Mouse (Mus musculus): ENCODE data around the gene Nxt1. TPM values are rescaled to one million over a fixed set of nuclear protein-coding genes. Genes with fewer than 3 reads are reported as not detected.

Nxt1 gene
- polyA plus RNA-seq (2015; fragmentation: Illumina TruSeq; extraction: RNeasy Lipid Tissue Mini Kit (QIAGEN cat#74804); ENCODE audit: insufficient read depth, low read depth, low replicate concordance): 2.8 TPM

DNA sequence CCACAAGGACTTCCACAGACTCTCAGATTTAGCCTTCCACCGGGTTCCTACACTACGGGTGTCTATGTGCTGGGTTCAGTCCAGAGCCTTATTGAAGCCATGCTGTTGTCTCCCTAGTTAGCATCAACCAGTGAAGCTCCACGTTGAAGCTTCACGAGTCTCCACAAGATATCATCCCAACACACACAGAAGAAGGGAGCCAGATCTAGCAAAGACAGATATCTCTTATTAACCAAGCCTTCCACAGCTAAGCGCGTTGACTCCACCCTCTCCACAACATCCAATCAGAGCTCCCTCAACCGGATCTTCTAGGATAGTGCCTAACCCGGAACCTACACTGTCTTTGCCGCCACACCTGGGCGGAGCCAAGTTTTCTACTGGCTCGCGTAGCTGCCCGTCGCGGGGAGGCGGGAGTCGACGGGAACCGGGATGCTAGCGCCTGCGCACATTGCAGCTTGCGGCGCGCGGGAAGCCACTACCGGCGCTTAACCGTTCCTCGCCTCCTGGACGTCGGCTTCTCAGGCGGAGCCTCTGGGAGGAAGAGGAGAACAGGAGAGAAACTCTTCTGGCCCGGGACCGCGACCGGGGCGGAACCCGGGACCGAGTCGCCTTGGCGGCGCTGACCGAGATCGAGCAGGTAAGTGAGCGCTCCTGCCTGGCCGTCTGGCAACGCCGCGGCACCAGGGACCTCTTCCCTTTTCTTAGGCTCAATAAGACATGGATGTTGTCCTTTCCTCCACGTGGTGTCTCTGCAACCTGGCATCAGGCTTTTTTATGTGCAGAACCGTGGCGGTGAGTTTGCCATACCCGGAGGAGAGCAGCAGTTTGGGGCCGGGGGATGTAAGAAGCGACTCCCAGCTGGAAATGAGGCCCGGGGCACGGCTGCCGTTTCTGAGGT lies at the start of gene Nxt1:
Gene Nxt1, plus strand, starts transcription at position 403 of the 898 bp plus-strand sequence.

DNA sequence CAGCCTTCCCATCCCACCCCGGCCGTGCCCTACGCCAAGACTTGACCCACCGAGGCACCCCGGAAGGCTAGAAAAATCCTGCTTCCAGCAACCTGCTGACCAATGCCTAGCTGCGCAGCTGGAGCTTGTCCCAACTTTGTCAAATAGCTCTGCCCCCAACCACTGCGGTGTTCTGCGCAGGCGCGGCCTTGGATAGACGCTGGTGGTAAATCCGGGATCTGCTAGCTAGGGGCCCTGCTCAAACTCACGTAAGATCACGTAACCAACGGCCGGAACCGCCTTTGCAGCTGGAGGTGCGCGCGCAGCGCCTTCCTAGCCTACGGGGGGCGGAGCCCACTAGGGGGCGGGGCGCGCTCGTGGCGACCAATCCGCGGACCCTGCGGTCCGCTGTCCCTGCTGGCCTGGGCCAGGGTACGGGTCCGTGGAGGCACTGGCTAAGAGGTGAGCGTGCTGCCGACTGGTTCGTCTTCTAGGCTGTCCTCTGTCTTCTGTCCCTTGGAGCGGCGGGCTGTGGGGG lies 8.4 kb downstream of the Nxt1 start, which contains the start of gene Gzf1:
Gene Gzf1, plus strand, starts transcription at position 249 of the 517 bp plus-strand sequence.

Other genes starting within 250 kb of the Nxt1 start
- 10.1 TPM for gene Cd93, start 229.0 kb upstream of the Nxt1 start, polyA plus RNA-seq (2015; fragmentation: Illumina TruSeq; extraction: RNeasy Lipid Tissue Mini Kit (QIAGEN cat#74804); ENCODE audit: insufficient read depth, low read depth, low replicate concordance)
- gene Gzf1, start 8.4 kb downstream of the Nxt1 start, polyA plus RNA-seq (2015; fragmentation: Illumina TruSeq; extraction: RNeasy Lipid Tissue Mini Kit (QIAGEN cat#74804); ENCODE audit: insufficient read depth, low read depth, low replicate concordance): 3.0 TPM
- 2.3 TPM for gene Napb, start 59.9 kb downstream of the Nxt1 start, polyA plus RNA-seq (2015; fragmentation: Illumina TruSeq; extraction: RNeasy Lipid Tissue Mini Kit (QIAGEN cat#74804); ENCODE audit: insufficient read depth, low read depth, low replicate concordance)
- not detected for gene Cstl1, start 77.8 kb downstream of the Nxt1 start, polyA plus RNA-seq (2015; fragmentation: Illumina TruSeq; extraction: RNeasy Lipid Tissue Mini Kit (QIAGEN cat#74804); ENCODE audit: insufficient read depth, low read depth, low replicate concordance)
- gene Cst11, start 98.9 kb downstream of the Nxt1 start, polyA plus RNA-seq (2015; fragmentation: Illumina TruSeq; extraction: RNeasy Lipid Tissue Mini Kit (QIAGEN cat#74804); ENCODE audit: insufficient read depth, low read depth, low replicate concordance): not detected
- not detected for gene 8030411F24Rik, start 109.4 kb downstream of the Nxt1 start, polyA plus RNA-seq (2015; fragmentation: Illumina TruSeq; extraction: RNeasy Lipid Tissue Mini Kit (QIAGEN cat#74804); ENCODE audit: insufficient read depth, low read depth, low replicate concordance)
- not detected for gene Cst12, start 116.8 kb downstream of the Nxt1 start, polyA plus RNA-seq (2015; fragmentation: Illumina TruSeq; extraction: RNeasy Lipid Tissue Mini Kit (QIAGEN cat#74804); ENCODE audit: insufficient read depth, low read depth, low replicate concordance)
- not detected for gene Cst8, start 126.2 kb downstream of the Nxt1 start, polyA plus RNA-seq (2015; fragmentation: Illumina TruSeq; extraction: RNeasy Lipid Tissue Mini Kit (QIAGEN cat#74804); ENCODE audit: insufficient read depth, low read depth, low replicate concordance)
- gene Cst13, start 147.5 kb downstream of the Nxt1 start, polyA plus RNA-seq (2015; fragmentation: Illumina TruSeq; extraction: RNeasy Lipid Tissue Mini Kit (QIAGEN cat#74804); ENCODE audit: insufficient read depth, low read depth, low replicate concordance): not detected
- gene Cst9, start 162.5 kb downstream of the Nxt1 start, polyA plus RNA-seq (2015; fragmentation: Illumina TruSeq; extraction: RNeasy Lipid Tissue Mini Kit (QIAGEN cat#74804); ENCODE audit: insufficient read depth, low read depth, low replicate concordance): not detected
- not detected for gene 9230104L09Rik, start 192.4 kb downstream of the Nxt1 start, polyA plus RNA-seq (2015; fragmentation: Illumina TruSeq; extraction: RNeasy Lipid Tissue Mini Kit (QIAGEN cat#74804); ENCODE audit: insufficient read depth, low read depth, low replicate concordance)
- 359 TPM for gene Cst3, start 203.1 kb downstream of the Nxt1 start, polyA plus RNA-seq (2015; fragmentation: Illumina TruSeq; extraction: RNeasy Lipid Tissue Mini Kit (QIAGEN cat#74804); ENCODE audit: insufficient read depth, low read depth, low replicate concordance)